Mouse (Mus musculus) lung, adult 2 months (tissue): ENCODE measurements around the gene Atp2a2. TPM values are rescaled to one million over a fixed set of nuclear protein-coding genes. Genes with fewer than 3 reads are reported as not detected.

Experiments used
- DNase-seq: peaks from one replicate; pipeline ENCODE4 v3.0.0; 2022
- H3K4me1 ChIP-seq: fragments of 200-500 bp; 2 replicates; pipeline ENCODE4 v1.6.1; 2011; ENCODE audit warnings: low read length; ENCODE audit not compliant: control insufficient read depth, insufficient read depth
- H3K4me3 ChIP-seq: fragments of 200-500 bp; replicated peaks from 2 replicates; pipeline ENCODE3; 2011; ENCODE audit warnings: low read depth, mild to moderate bottlenecking, control low read depth, low read length; ENCODE audit errors: extremely low read depth
- CTCF ChIP-seq: fragments of 200-500 bp; IDR thresholded peaks from 2 replicates; pipeline ENCODE4 v1.5.1; 2011; ENCODE audit warnings: mild to moderate bottlenecking, low read length, control low read depth; ENCODE audit not compliant: insufficient read depth
- POLR2A ChIP-seq: fragments of 200-500 bp; IDR thresholded peaks from 2 replicates; pipeline ENCODE4 v1.6.1; 2011; ENCODE audit warnings: low read depth, mild to moderate bottlenecking, control low read depth, low read length, borderline replicate concordance; ENCODE audit errors: extremely low read depth
- whole genome bisulfite sequencing: fragments of 180-500 bp; shearing (Covaris S2); methylation state at CpG from one replicate; pipeline ENCODE4 v1.1.7; 2018; 5-methylcytosine and 5-hydroxymethylcytosine counted together
- polyA plus RNA-seq: library from polyadenylated mRNA; depleted of rRNA; stranded (reverse); fragments of >200 nt; gene quantifications from 2 replicates; pipeline ENCODE4 v1.2.3, GENCODE M21; 2012

Atp2a2 gene
- polyA plus RNA-seq, 1 experiment, result 126 TPM

- 86% methylated on average over 11 of the region's 11 CpGs for WGBS
- DNase-seq, result no peak
These were observed 56.9 kb downstream of the Atp2a2 start for GRCm38 (mm10) chr5:122445051-122445610.

GRCm38 (mm10) chr5:122444492-122444891 is 57.5 kb downstream of the Atp2a2 start:
- TF ChIP-seq CTCF (no peak), POLR2A (no peak)
- no peak for DNase-seq
- H3K4me3 ChIP-seq, result no peak overlapping the region
- WGBS, result 90% methylated on average over 10 of the region's 10 CpGs
- no peaks in the 10 kb centered on the region for H3K4me1 ChIP-seq

More at GRCm38 (mm10) chr5:122445051-122445610, 56.9 kb downstream of the Atp2a2 start:
- Histone ChIP-seq H3K4me3 (no peak overlapping the region), H3K4me1 (no peaks in the 10 kb centered on the region)
- no peak for TF ChIP-seq POLR2A
- no peak for TF ChIP-seq CTCF

- TF ChIP-seq CTCF, result no peak
- TF ChIP-seq POLR2A, result no peak
- WGBS, result 80% methylated on average over 12 of the region's 12 CpGs
- no peak for DNase-seq
- no peak overlapping the region for H3K4me3 ChIP-seq
- no peaks in the 10 kb centered on the region for H3K4me1 ChIP-seq
These were observed 61.9 kb downstream of the Atp2a2 start for GRCm38 (mm10) chr5:122440095-122440630.

GRCm38 (mm10) chr5:122439400-122440094 is 62.5 kb downstream of the Atp2a2 start:
- WGBS, result 63% methylated on average over 19 of the region's 19 CpGs
- TF ChIP-seq POLR2A, result no peak
- no peak for TF ChIP-seq CTCF
- no peaks in the 10 kb centered on the region for H3K4me1 ChIP-seq
- no peak overlapping the region for H3K4me3 ChIP-seq
- DNase-seq, result no peak

GRCm38 (mm10) chr5:122434541-122434940 is 67.5 kb downstream of the Atp2a2 start:
- no peaks in the 10 kb centered on the region for H3K4me1 ChIP-seq
- 82% methylated on average over 4 of the region's 4 CpGs for WGBS
- no peak overlapping the region for H3K4me3 ChIP-seq
- TF ChIP-seq POLR2A, result no peak
- TF ChIP-seq CTCF, result peak; percentile 26; the same call in 1 of the 2 replicates
- no peak for DNase-seq

GRCm38 (mm10) chr5:122431221-122431620 is 70.8 kb downstream of the Atp2a2 start:
- 88% methylated on average over 8 of the region's 8 CpGs for WGBS
- Histone ChIP-seq H3K4me3 (no peak overlapping the region), H3K4me1 (no peaks in the 10 kb centered on the region)
- TF ChIP-seq CTCF, result no peak
- TF ChIP-seq POLR2A, result no peak
- DNase-seq, result no peak

GRCm38 (mm10) chr5:122430036-122430775 is 71.8 kb downstream of the Atp2a2 start:
- Histone ChIP-seq H3K4me1 (no peaks in the 10 kb centered on the region), H3K4me3 (no peak overlapping the region)
- 83% methylated on average over 4 of the region's 4 CpGs for WGBS
- no peak for TF ChIP-seq CTCF
- TF ChIP-seq POLR2A, result no peak
- no peak for DNase-seq

- no peak for DNase-seq
- no peaks in the 10 kb centered on the region for H3K4me1 ChIP-seq
- no peak overlapping the region for H3K4me3 ChIP-seq
- TF ChIP-seq CTCF (no peak), POLR2A (no peak)
- WGBS, result 62% methylated on average over 2 of the region's 2 CpGs
These were observed 76.5 kb downstream of the Atp2a2 start for GRCm38 (mm10) chr5:122425550-122425949.

- Histone ChIP-seq H3K4me3 (peak overlapping the region; percentile 89), H3K4me1 (no peaks in the 10 kb centered on the region)
- no peak for TF ChIP-seq POLR2A
- TF ChIP-seq CTCF, result no peak
- WGBS, result 18% methylated on average over 15 of the region's 15 CpGs
- DNase-seq, result no peak
These were observed 78.9 kb downstream of the Atp2a2 start for GRCm38 (mm10) chr5:122423083-122423482.
